Mouse (Mus musculus) thymus, postnatal 4 days (tissue): ENCODE measurements around the gene Ugt1a6a.
"Not testable (repeated sequence)": the region's sequence is repeated elsewhere in the genome, so short reads cannot be mapped to it uniquely, and the experiment has no call there.

Experiments used
- DNase-seq: peaks from one replicate; pipeline ENCODE4 v3.0.0; 2021

Ugt1a6a gene

DNA sequence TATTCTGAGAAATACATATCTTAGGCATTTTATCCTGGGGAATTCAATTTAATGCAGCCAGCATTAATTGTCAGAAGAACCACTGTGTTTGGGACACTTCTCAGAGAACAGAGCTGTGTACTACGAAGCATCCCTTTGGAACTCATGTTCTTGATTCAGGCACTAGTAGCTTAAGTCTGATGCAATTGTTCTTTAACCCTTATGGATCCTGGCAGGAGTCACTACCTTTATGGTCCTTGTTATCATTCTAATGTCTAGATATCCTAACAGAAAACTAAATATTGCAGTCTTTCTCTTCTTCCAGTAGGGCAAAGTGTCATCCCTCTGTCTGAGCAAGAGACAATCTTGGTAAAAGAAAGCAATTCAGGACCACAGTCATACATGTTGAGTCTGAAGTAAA is 78.5 kb downstream of the Ugt1a6a start:
- no peak for DNase-seq

DNA sequence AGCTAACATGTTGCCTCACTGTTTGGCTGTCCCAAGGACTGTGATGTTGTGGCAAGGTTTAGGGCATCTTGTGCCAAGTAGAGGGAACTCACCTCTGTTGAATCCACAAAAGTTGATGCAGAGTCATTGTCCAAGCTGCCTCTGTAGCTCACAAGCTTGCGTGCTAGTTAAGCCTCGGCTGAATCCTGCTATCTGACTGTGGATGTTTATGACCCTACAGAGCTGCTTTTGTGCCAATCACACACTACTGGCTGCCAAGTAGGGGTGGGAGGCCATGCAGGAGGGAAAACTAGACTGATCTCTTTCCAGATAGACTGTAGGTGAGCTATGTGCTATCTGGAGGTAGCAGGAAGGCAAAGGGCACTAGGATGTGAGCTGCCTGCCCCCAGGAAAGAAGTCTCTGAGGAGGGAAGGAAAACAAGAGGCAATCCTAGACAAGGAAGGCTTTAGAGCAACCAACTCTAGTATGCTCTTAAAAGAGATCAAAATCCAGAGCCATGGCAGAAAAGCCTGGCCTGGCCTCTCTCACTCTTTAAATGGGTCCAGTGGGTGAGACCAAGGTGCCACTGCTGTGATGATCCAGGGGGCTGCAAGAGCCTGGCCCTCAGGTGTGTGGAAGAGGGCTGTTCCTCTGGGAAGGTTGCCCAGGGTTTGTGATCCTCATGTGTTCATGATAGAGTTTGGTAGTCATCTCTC is 79.3 kb downstream of the Ugt1a6a start:
- DNase-seq, result peak; percentile 10

DNA sequence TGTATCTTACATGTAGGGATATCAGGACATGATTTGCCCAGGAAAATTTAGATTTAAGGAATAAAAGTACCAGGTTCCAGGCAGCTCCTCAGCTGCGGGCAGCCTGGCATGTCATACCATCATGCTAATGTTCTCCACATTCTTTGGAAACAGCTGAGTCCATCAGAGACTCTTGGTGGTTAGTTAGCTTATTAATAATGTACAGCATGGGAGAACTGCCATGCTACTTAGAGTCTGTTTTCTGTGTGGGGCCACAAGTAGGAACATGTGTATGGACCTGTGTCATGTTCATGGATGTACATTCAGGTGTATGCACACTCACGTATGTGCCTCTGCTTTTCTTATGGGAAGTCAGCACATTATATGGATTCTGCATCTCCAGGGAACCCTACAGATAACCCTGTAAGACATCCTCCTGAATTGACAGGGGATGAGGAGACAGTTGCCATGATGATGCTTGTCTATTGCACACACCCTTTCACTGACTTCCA is 79.9 kb downstream of the Ugt1a6a start:
- no peak for DNase-seq

DNA sequence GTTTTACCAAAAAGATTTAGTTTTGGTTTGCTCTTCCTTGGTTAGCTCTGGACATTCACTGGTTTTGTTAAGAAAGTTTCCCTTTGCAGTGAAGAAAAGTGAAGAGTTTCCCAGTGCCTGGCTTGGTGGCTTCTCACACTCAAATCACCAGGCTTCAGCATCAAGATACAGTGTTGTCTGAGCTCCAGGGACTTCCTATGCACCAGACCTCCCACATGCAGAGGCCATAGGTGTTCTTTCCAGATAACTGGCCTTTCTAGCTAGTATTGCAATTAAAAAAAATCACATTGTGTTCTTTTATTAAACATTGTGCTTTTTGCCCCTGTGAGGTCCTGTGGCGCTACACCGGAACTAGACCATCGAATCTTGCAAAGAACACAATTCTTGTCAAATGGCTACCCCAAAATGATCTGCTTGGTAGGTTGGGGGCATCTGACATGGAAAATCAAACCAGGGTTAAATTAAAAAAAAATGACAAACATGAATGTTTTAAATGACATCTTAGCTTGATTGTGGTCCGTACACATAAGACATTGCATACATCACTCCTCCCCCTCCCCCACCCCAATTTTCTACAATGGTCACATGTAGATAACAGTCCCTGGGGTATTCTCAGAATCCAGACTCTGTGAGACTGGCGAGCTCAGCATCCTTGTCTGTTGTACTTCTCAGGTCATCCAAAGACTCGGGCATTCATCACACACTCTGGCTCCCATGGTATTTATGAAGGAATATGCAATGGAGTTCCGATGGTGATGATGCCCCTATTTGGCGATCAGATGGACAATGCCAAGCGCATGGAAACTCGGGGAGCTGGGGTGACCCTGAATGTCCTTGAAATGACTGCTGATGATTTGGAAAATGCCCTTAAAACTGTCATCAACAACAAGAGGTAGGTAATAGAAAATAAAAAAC is 81.1 kb downstream of the Ugt1a6a start:
- peak; percentile 9 for DNase-seq

DNA sequence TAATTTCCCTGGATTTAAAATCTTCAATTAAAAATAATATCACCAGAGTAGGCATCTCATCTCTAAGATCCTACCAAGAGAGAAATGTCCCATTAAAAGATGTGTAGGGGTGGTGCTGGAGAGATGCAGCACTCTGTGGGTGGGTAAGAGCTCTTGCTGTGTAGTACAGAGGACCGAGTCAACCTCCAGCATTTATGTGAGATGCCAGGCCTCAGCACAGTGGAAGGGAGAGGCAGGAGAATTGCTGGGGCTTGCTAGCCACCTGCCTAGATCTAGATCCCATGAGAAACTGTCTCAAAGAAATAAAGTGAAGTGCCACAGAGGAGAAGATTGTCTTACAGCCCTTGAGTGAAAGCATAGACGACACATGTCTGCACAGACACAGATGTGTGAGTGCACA is 81.9 kb downstream of the Ugt1a6a start:
- no peak for DNase-seq

DNA sequence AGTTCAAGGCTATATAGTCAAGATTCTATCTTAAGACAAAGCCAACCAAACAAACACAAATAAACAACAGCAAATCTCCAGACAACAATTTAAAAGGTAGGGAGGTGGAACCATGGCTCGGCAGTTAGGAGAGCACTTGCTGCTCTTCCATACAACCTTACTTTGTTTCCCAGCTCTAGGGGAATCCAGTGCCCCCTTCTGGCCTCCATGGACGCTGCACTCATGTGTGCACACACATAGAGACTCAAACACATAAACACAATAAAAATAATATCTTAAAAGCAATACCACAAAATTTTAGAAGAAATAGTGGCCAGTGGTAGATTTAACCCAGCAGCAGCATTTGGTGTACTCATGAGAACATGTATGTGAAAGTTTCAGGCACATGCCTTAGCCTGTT is 82.5 kb downstream of the Ugt1a6a start:
- DNase-seq, result peak; percentile 19

DNA sequence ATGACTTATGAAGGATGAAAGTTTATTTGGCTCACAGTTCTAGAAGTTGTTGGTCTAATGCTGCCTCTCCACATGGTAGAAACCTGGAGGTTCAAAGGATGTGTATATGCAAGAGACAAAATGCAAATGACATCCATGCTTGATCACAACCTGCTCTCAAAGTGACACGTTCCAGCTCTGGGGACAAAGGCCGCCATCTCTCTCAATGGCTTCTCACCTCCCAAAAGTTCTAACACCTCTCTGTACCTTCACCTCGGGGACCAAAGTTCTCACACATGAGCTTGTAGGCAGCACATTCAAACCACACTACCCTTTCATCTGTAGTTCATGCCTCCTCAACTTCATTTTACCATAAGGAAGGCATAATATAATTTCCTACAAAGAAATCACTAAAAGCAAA is 83.0 kb downstream of the Ugt1a6a start:
- DNase-seq, result no peak

DNA sequence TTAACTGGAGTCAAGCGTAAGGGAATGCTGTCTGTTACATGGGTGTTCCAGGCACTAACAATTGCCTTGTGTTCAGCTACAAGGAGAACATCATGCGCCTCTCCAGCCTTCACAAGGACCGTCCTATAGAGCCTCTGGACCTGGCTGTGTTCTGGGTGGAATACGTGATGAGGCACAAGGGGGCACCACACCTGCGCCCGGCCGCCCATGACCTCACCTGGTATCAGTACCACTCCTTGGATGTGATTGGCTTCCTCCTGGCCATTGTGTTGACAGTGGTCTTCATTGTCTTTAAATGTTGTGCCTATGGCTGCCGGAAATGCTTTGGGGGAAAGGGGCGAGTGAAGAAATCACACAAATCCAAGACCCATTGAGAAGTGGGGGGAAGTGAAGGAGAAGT is 83.4 kb downstream of the Ugt1a6a start:
- peak; percentile 9 for DNase-seq

DNA sequence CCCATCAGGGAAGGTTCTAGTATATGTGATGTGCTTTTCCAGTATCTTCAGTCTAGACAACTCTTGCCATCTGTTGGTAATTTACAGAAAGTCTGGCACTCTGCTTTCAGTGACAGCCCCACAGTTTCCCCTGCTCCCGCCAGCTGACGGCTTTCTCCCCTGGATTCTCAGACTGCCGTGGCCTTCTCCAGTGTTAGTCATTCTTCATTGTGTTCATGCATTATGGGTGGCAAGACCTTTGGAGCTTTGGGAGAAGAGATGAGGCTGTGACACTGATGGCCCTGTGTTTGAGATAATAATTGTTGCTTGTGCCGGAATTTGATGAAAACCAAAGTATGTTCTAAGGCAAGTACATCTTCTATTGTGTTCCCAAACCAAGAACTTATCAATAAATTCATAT is 84.0 kb downstream of the Ugt1a6a start:
- DNase-seq, result no peak

DNA sequence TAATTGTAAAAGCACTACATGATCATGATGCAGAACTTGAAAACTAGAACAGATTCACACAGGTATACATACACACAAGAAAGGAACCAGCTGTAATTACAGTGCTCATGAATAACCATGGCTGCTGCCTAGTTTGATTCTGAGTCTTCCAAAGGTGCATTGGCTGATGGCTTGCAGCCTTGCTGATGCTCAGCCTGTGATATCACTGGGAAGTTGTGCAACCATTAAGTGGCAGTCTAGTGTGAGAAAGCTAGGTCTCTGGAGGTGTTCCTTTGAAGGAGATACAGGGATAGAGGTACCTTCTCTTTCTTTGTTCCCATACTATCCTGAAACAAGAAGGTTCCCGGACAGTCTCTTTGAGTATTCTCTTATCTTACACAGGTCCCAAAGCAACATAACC is 84.4 kb downstream of the Ugt1a6a start:
- no peak for DNase-seq

DNA sequence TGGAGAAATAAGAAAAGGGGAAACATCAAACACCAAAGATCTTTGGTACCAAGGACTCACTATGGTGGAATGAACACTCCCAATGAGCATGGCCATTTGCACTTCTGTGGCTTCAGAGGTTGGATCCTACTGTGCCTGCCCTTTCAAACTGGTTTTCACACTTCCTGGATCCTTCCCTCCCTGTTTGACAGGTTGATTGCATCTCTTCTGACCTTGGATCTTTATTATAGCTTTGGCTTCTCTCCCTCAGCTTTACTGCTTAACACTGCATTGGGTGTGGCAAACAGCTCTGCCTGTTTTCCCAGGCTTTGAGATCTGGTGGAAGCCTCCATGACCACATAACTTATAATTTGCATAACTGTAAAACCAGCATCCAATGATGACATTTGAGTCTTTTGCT is 85.7 kb downstream of the Ugt1a6a start:
- no peak for DNase-seq

DNA sequence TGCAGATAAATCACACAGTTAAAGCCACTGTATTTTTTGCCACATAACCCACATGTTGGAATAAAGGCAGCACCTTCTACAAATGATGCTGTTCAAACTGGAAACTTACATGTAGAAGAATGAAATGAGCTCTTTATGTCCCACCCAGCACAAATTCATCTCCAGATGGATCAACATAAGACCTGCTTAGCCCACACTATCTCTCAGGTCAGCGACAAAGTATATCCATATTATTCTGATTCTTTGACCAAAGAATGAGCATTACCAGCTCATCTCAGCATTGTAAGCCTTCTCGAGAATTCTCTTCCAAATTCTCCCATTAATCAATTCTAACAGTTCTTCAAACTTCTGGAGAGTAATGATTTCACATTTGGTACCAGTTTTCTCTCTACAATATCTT is 87.6 kb downstream of the Ugt1a6a start:
- no peak for DNase-seq

DNA sequence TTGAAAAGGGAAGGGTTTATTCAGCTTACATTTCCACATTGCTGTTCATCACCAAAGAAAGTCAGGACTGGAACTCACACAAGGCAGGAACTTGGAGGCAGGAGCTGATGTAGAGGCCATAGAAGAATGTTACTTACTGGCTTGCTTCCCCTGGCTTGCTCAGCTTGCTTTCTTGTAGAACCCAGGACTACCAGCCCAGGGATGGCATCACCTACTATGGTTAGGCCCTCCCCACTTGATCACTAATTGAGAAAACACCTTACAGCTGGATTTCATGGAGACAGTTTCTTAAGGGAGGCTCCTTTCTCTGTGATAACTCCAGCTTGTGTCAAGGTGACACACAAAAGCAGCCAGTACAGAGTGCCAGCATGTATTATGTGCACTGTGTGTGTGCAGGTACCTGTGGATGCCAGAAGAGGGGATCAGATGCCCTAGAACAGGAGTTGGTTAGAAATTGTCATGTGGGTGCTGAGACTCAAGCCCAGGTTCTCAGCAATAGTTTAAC is 88.5 kb downstream of the Ugt1a6a start:
- DNase-seq, result not testable (repeated sequence)

DNA sequence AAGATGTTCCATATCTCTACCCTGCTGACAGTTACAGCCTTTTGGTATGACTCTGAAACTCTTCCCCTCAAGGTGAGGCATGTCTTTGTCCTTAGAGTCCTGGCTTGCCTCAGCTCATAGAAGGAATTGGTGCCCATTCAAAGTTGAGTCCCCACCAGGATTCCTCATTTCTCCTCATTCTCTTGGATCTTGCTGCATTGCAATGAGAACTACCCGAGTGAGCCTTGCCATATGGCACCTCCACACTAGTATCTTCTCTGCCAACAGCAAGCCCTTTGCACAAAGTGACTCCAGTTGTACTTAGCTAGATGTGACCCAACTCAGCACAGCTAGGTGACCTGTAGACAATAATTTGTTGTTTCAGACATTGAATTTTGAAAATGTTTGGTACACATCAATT is 89.0 kb downstream of the Ugt1a6a start:
- peak; percentile 9 for DNase-seq

DNA sequence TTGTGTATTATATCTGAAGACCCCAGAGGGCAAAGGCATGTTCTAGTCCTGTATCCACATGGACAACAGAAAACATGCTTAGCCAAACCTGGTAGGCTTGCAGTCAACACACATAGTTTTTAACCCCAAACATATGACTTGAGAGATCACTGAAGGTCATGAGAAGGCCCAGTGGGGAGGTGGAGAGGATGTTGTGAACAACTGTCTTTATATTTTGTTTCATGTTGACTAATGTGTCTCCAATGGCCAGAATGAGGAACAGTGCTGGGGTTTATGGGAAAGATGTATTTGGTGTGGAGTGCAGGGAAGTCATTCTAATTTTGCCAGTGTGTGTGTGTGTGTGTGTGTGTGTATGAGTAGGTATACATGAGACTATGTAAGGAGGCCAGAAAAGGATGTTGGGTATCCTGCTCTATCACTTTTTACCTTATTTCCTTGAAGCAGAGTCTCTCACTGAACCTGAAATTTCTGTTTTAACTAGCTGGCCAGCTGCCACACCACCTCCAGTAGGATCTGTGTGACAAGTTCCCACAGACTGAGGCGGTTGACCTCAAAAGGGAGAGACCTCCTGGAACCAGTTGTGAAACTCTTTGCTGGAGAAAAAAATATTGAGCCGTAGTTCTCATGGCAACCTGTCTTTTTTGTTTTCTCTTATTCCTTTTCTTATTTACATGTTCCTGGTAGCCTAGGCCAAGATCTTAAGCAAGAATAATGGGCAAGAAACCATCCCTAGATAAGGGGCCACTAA is 89.6 kb downstream of the Ugt1a6a start:
- DNase-seq, result no peak

DNA sequence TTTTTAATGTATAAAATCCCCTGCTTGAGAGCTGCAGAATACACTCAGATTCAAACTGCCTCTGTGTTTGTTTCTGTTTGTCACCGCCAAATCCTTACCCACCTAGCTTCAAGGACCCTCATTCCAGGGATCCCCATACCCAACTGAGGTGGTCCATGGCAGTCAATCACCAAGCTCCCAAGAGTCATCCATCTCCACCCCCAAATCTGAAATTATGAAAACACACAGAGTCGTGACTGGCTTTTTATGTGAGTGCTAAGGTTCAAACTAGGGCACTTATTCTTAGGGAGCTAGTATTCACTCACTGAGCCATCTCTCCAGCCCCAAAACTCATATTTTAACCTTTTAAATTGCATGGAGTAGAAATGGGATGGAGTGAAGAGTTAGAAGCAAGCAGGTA is 90.7 kb downstream of the Ugt1a6a start:
- DNase-seq, result not testable (repeated sequence)

DNA sequence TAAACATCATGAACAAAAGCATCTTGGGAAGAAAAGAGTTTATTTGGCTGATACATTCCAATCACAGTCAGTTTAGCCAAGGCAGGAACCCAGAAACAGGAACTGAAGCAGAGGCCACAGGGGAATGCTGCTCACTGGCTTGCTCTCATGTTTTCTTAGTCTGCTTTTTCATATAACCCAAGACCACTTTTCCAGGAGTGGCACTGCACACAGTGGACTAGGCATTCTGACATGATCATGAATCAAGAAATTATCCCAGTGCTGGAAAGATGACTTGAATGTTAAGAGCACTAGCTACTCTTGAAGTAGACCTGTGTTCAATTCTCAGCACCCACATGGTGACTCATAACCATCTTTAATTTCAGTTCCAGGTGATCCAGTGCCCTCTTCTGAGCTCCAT is 91.1 kb downstream of the Ugt1a6a start:
- no peak for DNase-seq

DNA sequence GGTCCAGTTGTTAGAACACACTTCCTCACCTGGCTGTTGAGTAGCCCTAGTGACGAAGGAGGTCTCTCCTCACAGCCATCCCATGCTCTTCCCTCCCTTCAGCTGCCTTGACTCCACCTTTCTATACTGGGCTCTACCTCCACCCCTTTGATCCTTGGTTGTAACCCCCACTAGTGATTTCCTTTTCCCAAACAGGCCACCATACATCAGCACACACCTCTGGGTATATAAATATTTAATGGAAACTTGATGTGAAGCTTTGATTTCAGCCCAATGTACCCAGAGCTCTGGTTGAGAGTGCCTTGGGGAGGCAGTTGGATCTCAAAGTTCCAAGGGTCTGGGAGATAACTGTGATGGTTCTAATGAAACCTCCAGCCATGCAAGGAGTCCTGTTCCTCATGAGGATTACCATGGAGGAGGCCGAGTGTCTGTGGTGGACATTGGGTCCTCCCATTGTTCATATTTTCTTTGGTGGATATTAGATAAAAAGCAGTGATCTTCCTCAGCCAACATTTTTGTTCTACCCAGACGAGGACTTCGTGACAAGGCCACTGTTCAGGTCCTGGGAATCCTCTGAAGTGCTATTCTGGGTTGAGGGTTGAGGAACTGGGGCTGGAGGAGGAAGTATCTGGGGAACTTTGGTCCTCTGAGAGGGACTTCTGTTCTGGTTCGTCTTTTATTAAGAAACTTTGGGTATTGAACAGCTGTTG is 92.2 kb downstream of the Ugt1a6a start, which contains the start of gene Mroh2a:
Mroh2a (plus strand) TSS at position 317 of the 710 bp plus-strand sequence.
- no peak for DNase-seq

DNA sequence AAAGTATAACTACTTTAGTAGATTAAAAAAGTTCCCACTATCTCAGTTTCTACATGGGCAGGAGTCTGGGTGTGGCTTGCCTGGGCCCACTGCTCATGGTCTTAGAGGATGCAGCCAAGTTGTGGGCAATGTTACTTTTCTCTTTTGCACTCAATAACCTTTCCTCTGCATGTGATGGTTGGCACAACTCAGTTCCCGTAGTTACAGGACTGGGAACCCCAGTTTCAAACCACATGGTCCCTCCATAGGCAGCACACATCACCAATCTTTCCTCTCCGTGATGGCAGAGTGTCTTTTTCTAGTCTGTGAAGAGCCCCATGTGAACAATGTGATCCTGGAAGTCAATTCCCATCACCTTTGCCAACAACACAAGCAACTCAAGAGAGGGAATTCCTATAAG is 92.9 kb downstream of the Ugt1a6a start:
- DNase-seq, result no peak

DNA sequence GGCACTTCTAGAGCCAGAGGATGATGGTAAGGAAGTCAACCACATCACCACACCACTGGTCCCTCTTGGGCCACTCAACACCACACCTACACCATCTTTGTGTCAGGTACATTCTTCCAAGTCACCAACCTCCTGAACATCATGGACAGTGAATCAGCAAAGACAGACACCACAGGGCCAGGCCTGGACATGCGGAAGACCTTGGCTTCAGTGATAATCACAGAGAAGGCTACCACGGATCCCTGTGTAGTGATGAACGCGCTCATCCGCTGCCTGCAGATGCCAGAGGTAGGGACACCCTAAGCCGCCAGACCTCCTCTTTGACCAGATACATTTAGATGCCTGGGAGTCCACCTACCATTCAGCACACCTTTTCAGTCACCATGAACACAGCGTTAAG is 93.5 kb downstream of the Ugt1a6a start:
- DNase-seq, result peak; percentile 9

DNA sequence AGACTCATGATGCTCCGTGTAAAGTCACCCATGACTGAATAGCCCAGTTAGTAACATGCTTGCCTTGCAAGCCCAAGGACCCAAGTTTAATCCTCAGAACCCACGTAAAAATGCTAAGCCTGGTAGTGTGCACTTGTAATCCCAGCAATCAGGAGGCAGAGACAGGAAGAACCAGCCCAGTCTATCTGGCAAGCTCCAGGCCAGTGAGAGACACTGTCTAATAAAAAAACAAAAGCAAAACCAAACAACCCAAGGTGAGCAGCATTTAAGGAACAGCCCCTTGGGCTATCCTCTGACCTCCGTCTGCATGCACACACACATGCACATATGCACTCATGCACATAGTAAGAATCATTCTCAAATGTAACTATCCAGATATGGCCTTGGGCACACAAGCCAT is 95.0 kb downstream of the Ugt1a6a start:
- no peak for DNase-seq

DNA sequence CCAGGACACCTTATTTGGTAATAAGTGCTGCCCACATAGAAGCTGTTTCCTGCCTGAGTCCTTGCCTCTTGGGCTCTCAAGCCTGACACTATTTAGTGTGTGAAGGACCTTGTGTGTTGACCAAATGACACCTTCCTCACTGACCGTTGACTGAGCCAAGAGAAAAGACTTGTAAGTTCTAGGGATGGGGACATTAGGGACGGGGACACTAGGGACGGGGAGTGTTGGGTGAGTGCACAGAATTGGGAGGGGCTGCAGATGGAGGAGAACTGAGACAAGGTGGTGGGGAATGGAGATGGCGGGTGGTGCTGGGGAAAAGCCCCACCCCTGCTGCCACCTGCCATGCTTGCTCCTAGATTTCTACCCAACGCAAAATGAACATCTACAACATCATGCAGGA is 95.4 kb downstream of the Ugt1a6a start:
- DNase-seq, result peak; percentile 8
